10 mouse cellular contexts compared by ENCODE assay signal in genomic region chr1:153153619-153154137, GRCm38 (mm10). TPM values are rescaled to one million over a fixed set of nuclear protein-coding genes. Genes with fewer than 3 reads are reported as not detected.
A peak's percentile ranks its signal among the peaks of the same experiment; 100 is the strongest.
DNase-seq lines count a peak whose midpoint lies in the region; ATAC-seq lines count a peak whose summit lies in the region.
"Had no signal": no experiment of that assay in that cellular context is flagged by ENCODE, and none has a peak within 500 bp of the region (broad histone marks: within the 10 kb centered on the region; RNA-seq: fewer than 3 reads in every experiment).

No protein-coding gene starts in this region.

- DNase-seq in heart, postnatal 4 days: peak; percentile 61
- no peak for DNase-seq in heart, postnatal 25 days (ENCODE audit: low spot score)
- DNase-seq in ES-CJ7 (ENCODE audit: low read depth, low spot score): peak; percentile 51
- DNase-seq in layer of hippocampus, postnatal 14 days (ENCODE audit: low spot score in 2 of 2): no peak
- DNase-seq in cerebellum, adult 11-12 months: no peak
- no peak for DNase-seq in cerebellum, adult 9-10 months

- H3K27ac ChIP-seq in embryonic facial prominence, embryonic 15.5 days (replicated peaks): no peak overlapping the region
- H3K27ac ChIP-seq: hindbrain, embryonic 15.5 days had no signal

- intact Hi-C loops in heart, postnatal 25 days (cut with DNase I): no loop called here

- no peaks in the 10 kb centered on the region for H3K9me3 ChIP-seq in embryonic facial prominence, embryonic 15.5 days (replicated peaks)
- H3K9me3 ChIP-seq: hindbrain, embryonic 15.5 days had no signal

- ATAC-seq in embryonic facial prominence, embryonic 15.5 days (ENCODE audit: insufficient number of reproducible peaks, low FRiP score, low TSS enrichment, low read depth): peak; percentile 61; the same call in 1 of the 2 replicates
- peak; percentile 18; the same call in 1 of the 2 replicates for ATAC-seq in megakaryocyte-erythroid progenitor cell, adult 5-6 weeks (replicated peaks; ENCODE audit: low FRiP score, low TSS enrichment, poor library complexity, severe bottlenecking)

- H3K4me2 ChIP-seq in embryonic facial prominence, embryonic 15.5 days (replicated peaks): no peak overlapping the region
- H3K4me2 ChIP-seq: hindbrain, embryonic 15.5 days had no signal

- no peak overlapping the region for H3K9ac ChIP-seq in embryonic facial prominence, embryonic 15.5 days
- H3K9ac ChIP-seq: hindbrain, embryonic 15.5 days had no signal

- no peaks in the 10 kb centered on the region for H3K36me3 ChIP-seq in embryonic facial prominence, embryonic 15.5 days
- H3K36me3 ChIP-seq: hindbrain, embryonic 15.5 days had no signal

- peaks cover 7% of the 10 kb centered on the region; the same call in 1 of the 2 replicates for H3K4me1 ChIP-seq in embryonic facial prominence, embryonic 15.5 days

- H3K4me3 ChIP-seq in embryonic facial prominence, embryonic 15.5 days (replicated peaks): no peak overlapping the region
- H3K4me3 ChIP-seq: hindbrain, embryonic 15.5 days; myocyte had no signal

- no peaks in the 10 kb centered on the region for H3K27me3 ChIP-seq in embryonic facial prominence, embryonic 15.5 days
- H3K27me3 ChIP-seq: hindbrain, embryonic 15.5 days had no signal

- 66% methylated on average over 10 of the region's 10 CpGs for WGBS in embryonic facial prominence, embryonic 15.5 days

RNA-seq across cellular contexts. Expression of gene Lamc2, which starts 32.6 kb away (rescaled TPM):
- 10 to 100 TPM; 14.6 to 20.4 TPM for total RNA-seq in heart, postnatal 4 days (2021)
- 1 to 10 TPM; 8.7 to 9.3 TPM for total RNA-seq in heart, postnatal 25 days (2021)
- 14.5 and 15.3 TPM in 2 replicates for polyA plus RNA-seq in embryonic facial prominence, embryonic 15.5 days (2015; fragmentation: Nextera tagmentation; extraction: Ambion mirVana)
- not detected in 2 replicates for total RNA-seq in megakaryocyte-erythroid progenitor cell, adult 5-6 weeks (2014; fragmentation: Nextera tagmentation)
- not detected in 2 replicates for total RNA-seq in megakaryocyte-erythroid progenitor cell, adult 5-6 weeks (2017)
- 1 to 10 TPM; 1.4 to 2.0 TPM for total RNA-seq in layer of hippocampus, postnatal 14 days (2021)

Comparison
In these comparisons a context has a peak if more than half of its experiments do, and no peak if none do; other contexts are left out.
1. DNase-seq: peak in heart, postnatal 4 days (single experiment) and ES-CJ7 (single experiment); none in heart, postnatal 25 days (single experiment), layer of hippocampus, postnatal 14 days (0 of 2), cerebellum, adult 11-12 months (single experiment) and cerebellum, adult 9-10 months (single experiment).